Mouse (Mus musculus) kidney, embryonic 14.5 days (tissue): ENCODE measurements at regions not wholly inside any gene's neighbourhood (a gene's known extent, or its start where the extent isn't known, plus 50 kb on each side); places are given as distances from the start of the nearest gene placed in this dataset.

ENCODE experiments used
- ATAC-seq: fragments of 200-750 bp; cut with Nextera tagmentation; 2 replicates; pipeline ENCODE4 v1.8.0; 2017; ENCODE audit warnings: moderate number of reproducible peaks, mild to moderate bottlenecking, moderate TSS enrichment, moderate library complexity; ENCODE audit not compliant: low FRiP score, low TSS enrichment
- H3K27ac ChIP-seq: fragments of 300-500 bp; sonication (generic); 2 replicates; pipeline ENCODE4 v1.5.1; 2014; ENCODE audit warnings: low read depth, mild to moderate bottlenecking, low read length, moderate library complexity, mixed read lengths
- H3K27me3 ChIP-seq: fragments of 300-500 bp; sonication (generic); 2 replicates; pipeline ENCODE4 v1.6.1; 2014; ENCODE audit warnings: mild to moderate bottlenecking, low read length; ENCODE audit not compliant: control insufficient read depth, insufficient read depth
- H3K36me3 ChIP-seq: fragments of 300-500 bp; sonication (generic); 2 replicates; pipeline ENCODE4 v1.6.1; 2014; ENCODE audit warnings: low read length, mixed read lengths; ENCODE audit not compliant: control insufficient read depth, insufficient read depth
- H3K4me1 ChIP-seq: fragments of 300-500 bp; sonication (generic); 2 replicates; pipeline ENCODE4 v1.6.1; 2014; ENCODE audit warnings: low read length, mixed read lengths; ENCODE audit not compliant: control insufficient read depth, insufficient read depth
- H3K4me2 ChIP-seq: fragments of 300-500 bp; sonication (generic); replicated peaks from 2 replicates; pipeline ENCODE4 v1.6.1; 2014; ENCODE audit warnings: low read depth, mild to moderate bottlenecking, low read length
- H3K4me3 ChIP-seq: fragments of 300-500 bp; sonication (generic); 2 replicates; pipeline ENCODE4 v1.5.1; 2014; ENCODE audit warnings: mild to moderate bottlenecking, low read length
- H3K9ac ChIP-seq: fragments of 300-500 bp; sonication (generic); 2 replicates; pipeline ENCODE4 v1.6.1; 2014; ENCODE audit warnings: low read depth, mild to moderate bottlenecking, low read length, moderate library complexity
- H3K9me3 ChIP-seq: fragments of 300-500 bp; sonication (generic); 2 replicates; pipeline ENCODE4 v1.6.1; 2016; ENCODE audit warnings: low read length; ENCODE audit not compliant: control insufficient read depth
- WGBS: fragments of 180-500 bp; shearing (Covaris S2); extraction: QIAGEN DNeasy Blood & Tissue Kit; methylation state at CpG from one replicate; pipeline ENCODE4 v1.1.7; 2014; 5-methylcytosine and 5-hydroxymethylcytosine counted together

DNA sequence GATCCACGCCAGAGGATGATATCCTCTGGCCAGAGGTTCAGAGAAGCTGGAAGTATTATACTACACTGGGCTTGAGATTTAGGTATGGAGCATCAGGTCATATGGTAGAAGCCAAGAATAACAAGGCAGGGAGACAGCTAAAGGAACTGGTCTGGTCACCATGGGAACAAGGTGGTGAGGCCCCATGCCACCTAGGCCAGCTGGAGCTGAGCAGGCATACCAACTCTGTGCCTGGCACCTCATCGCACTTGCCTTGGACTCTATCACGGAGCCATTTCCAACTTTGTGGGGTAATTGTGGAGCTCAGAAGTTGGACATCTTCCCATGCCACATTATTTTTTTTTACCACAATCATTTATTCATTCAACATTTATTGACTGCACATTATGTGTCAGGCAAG, 55.9 kb upstream of the Polg start:
- H3K4me3 ChIP-seq: no peak overlapping the region
- H3K36me3 ChIP-seq: no peaks in the 10 kb centered on the region
- no peak overlapping the region for H3K4me2 ChIP-seq
- ATAC-seq: no peak
- H3K27ac ChIP-seq: no peak overlapping the region
- 0 out of 2 replicates have a peak, but pooled peaks cover 4% of the 10 kb centered on the region for H3K4me1 ChIP-seq
- H3K27me3 ChIP-seq: peaks cover 62% of the 10 kb centered on the region
- no peak overlapping the region for H3K9ac ChIP-seq
- 84% methylated on average over 3 of the region's 3 CpGs for WGBS
- H3K9me3 ChIP-seq: no peaks in the 10 kb centered on the region

DNA sequence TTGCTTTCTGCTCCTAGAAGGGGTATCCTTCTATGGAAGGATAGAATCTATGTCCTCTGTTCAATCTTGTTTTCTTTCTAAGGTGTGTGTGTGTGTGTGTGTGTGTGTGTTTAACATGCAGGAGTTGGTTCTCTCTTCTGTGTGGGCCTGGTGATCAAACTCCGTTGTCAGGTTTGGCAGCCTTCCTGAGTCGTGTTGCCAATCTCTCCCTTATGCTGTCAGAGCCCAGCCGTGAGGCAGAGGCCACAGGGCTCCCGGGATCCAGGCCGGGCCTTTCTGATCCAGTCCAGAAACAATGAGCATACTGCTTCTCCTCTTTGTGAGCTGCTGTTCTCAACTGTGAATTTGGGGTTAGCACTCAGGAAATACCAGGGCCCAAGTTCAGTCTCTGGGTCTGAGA, 55.1 kb upstream of the Polg start:
- Histone ChIP-seq H3K36me3 (no peaks in the 10 kb centered on the region), H3K4me2 (no peak overlapping the region), H3K4me1 (0 out of 2 replicates have a peak, but pooled peaks cover 4% of the 10 kb centered on the region), H3K9me3 (no peaks in the 10 kb centered on the region), H3K4me3 (no peak overlapping the region), H3K27me3 (peaks cover 66% of the 10 kb centered on the region), H3K27ac (no peak overlapping the region), H3K9ac (no peak overlapping the region)
- 55% methylated on average over 5 of the region's 5 CpGs for WGBS
- no peak for ATAC-seq

- ATAC-seq: no peak
- no peak overlapping the region for H3K27ac ChIP-seq
- 0 out of 2 replicates have a peak, but pooled peaks cover 8% of the 10 kb centered on the region for H3K4me1 ChIP-seq
- H3K9ac ChIP-seq: no peak overlapping the region
- no peak overlapping the region for H3K4me3 ChIP-seq
- H3K9me3 ChIP-seq: no peaks in the 10 kb centered on the region
- H3K27me3 ChIP-seq: peaks cover 72% of the 10 kb centered on the region
- H3K36me3 ChIP-seq: no peaks in the 10 kb centered on the region
- WGBS: 23% methylated on average over 2 of the region's 2 CpGs
- H3K4me2 ChIP-seq: no peak overlapping the region
These were observed 54.1 kb upstream of the Polg start for GRCm38 (mm10) chr7:79520222-79520710.

GRCm38 (mm10) chr7:79518928-79519327, 52.8 kb upstream of the Polg start:
- no peak overlapping the region for H3K9ac ChIP-seq
- WGBS: 70% methylated on average over 7 of the region's 7 CpGs
- no peaks in the 10 kb centered on the region for H3K9me3 ChIP-seq
- no peak for ATAC-seq
- H3K4me3 ChIP-seq: no peak overlapping the region
- peaks cover 77% of the 10 kb centered on the region for H3K27me3 ChIP-seq
- H3K27ac ChIP-seq: no peak overlapping the region
- H3K36me3 ChIP-seq: no peaks in the 10 kb centered on the region
- 0 out of 2 replicates have a peak, but pooled peaks cover 11% of the 10 kb centered on the region for H3K4me1 ChIP-seq
- H3K4me2 ChIP-seq: no peak overlapping the region

DNA sequence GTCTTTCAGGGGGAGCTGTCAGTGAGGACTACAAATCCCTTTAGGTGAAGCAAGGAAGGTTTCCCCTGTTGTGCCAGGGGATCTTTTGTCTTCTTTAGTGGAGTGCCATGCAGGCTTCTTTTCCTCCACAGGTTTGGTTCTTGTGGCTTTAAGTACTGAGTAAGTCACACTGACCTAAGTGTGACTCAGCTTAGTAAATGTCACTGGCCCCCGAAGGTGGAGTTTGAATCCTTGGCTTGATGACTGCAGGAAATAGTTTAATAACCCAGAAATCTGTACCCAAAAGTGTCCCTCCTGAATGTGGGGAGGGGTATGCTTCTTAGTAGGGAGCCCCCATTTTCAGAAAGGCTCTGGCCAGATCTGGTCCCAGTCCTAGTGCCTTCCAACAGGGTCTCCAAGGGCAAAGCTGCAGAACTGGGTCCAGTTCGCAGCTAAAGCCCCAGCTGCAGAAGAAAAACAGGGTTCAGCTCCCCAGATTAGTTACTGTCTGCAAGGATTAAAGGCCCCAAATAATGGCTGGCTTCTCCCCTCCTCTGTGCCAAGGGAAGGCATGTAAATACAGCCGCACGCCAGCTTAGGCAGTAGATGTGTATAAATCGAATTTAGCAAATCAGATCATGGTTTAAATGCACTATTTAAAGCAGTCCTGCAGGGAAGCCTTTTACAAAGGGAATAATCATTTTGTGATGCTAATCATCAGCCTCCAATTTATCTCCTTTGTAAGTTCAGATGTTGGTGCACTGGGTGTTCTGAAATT, 51.6 kb upstream of the Polg start:
- Histone ChIP-seq H3K4me1 (0 out of 2 replicates have a peak, but pooled peaks cover 11% of the 10 kb centered on the region), H3K27ac (no peak overlapping the region), H3K9me3 (no peaks in the 10 kb centered on the region), H3K27me3 (peaks cover 81% of the 10 kb centered on the region), H3K4me3 (no peak overlapping the region), H3K36me3 (no peaks in the 10 kb centered on the region), H3K4me2 (no peak overlapping the region), H3K9ac (no peak overlapping the region)
- 53% methylated on average over 5 of the region's 5 CpGs for WGBS
- no peak for ATAC-seq

- no peak overlapping the region for H3K9ac ChIP-seq
- no peak for ATAC-seq
- WGBS: 86% methylated on average over 4 of the region's 4 CpGs
- no peaks in the 10 kb centered on the region for H3K36me3 ChIP-seq
- H3K4me1 ChIP-seq: 0 out of 2 replicates have a peak, but pooled peaks cover 11% of the 10 kb centered on the region
- H3K27ac ChIP-seq: no peak overlapping the region
- no peak overlapping the region for H3K4me3 ChIP-seq
- peaks cover 86% of the 10 kb centered on the region for H3K27me3 ChIP-seq
- no peak overlapping the region for H3K4me2 ChIP-seq
- no peaks in the 10 kb centered on the region for H3K9me3 ChIP-seq
These were observed 50.1 kb upstream of the Polg start for GRCm38 (mm10) chr7:79516287-79516686.
